Mouse (Mus musculus) testis, adult 2 months (tissue): Measurements from ENCODE around the gene Gm5771.
"Not testable (repeated sequence)": the region's sequence is repeated elsewhere in the genome, so short reads cannot be mapped to it uniquely, and the experiment has no call there.

Experiments
- CTCF ChIP-seq: fragments of 200-500 bp; IDR thresholded peaks from 2 replicates; pipeline ENCODE4 v1.5.1; 2012; ENCODE audit warnings: low read depth, mild to moderate bottlenecking, inconsistent platforms, low read length, moderate library complexity; ENCODE audit not compliant: control insufficient read depth, insufficient read depth, insufficient replicate concordance
- POLR2A ChIP-seq: fragments of 200-500 bp; IDR thresholded peaks from 2 replicates; pipeline ENCODE4 v1.6.1; 2012; ENCODE audit warnings: low read depth, mild to moderate bottlenecking, inconsistent platforms, low read length, moderate library complexity; ENCODE audit not compliant: control insufficient read depth

- TF ChIP-seq CTCF, POLR2A: not testable (repeated sequence)
Measured at GRCm38 (mm10) chr6:41391640-41392039, 516 bp upstream of the Gm5771 start.
